Mouse (Mus musculus) layer of hippocampus, adult 2 months (tissue): Measurements from ENCODE around the gene Barhl2. TPM values are rescaled to one million over a fixed set of nuclear protein-coding genes. Genes with fewer than 3 reads are reported as not detected.
A peak's percentile ranks its signal among the peaks of the same experiment; 100 is the strongest.

Experiments used
- DNase-seq, 2 experiments: peaks; one replicate each; pipeline ENCODE4 v3.0.0; 2022; ENCODE audit warnings: low spot score in 2 of 2
- H3K27ac ChIP-seq: fragments of 200-600 bp; 2 replicates; pipeline ENCODE4 v1.8.1; 2022
- H3K4me3 ChIP-seq: fragments of 200-600 bp; 2 replicates; pipeline ENCODE4 v1.8.1; 2022; ENCODE audit warnings: mild to moderate bottlenecking
- CTCF ChIP-seq: fragments of 200-600 bp; conservative IDR thresholded peaks from 2 replicates; pipeline ENCODE4 v1.8.1; 2022; ENCODE audit warnings: antibody characterized with exemption, mild to moderate bottlenecking, moderate library complexity
- total RNA-seq, 2 experiments: library from RNA; stranded (reverse); gene quantifications; 2 replicates each; pipeline ENCODE4 v1.2.3; 2021

The Barhl2 gene
- total RNA-seq, 2 experiments from 2014 or later = not detected

GRCm38 (mm10) chr5:106452686-106453085, 5.3 kb downstream of the Barhl2 start:
- no peak overlapping the region for H3K27ac ChIP-seq
- TF ChIP-seq CTCF = no peak
- no peak for DNase-seq
- no peak overlapping the region for H3K4me3 ChIP-seq

GRCm38 (mm10) chr5:106451681-106452440, 6.1 kb downstream of the Barhl2 start:
- Histone ChIP-seq H3K4me3 (no peak overlapping the region), H3K27ac (no peak overlapping the region)
- DNase-seq = no peak

GRCm38 (mm10) chr5:106450426-106451160, 7.4 kb downstream of the Barhl2 start:
- no peak for DNase-seq
- TF ChIP-seq CTCF = no peak
- Histone ChIP-seq H3K27ac (no peak overlapping the region), H3K4me3 (no peak overlapping the region)

More at GRCm38 (mm10) chr5:106451681-106452440, 6.1 kb downstream of the Barhl2 start:
- no peak for TF ChIP-seq CTCF

GRCm38 (mm10) chr5:106449720-106450425, 8.1 kb downstream of the Barhl2 start:
- TF ChIP-seq CTCF = no peak
- no peak for DNase-seq
- Histone ChIP-seq H3K27ac (no peak overlapping the region), H3K4me3 (no peak overlapping the region)

GRCm38 (mm10) chr5:106448798-106449125, 9.2 kb downstream of the Barhl2 start:
- no peak for DNase-seq
- Histone ChIP-seq H3K4me3 (no peak overlapping the region), H3K27ac (no peak overlapping the region)
- TF ChIP-seq CTCF = no peak

GRCm38 (mm10) chr5:106447951-106448797, 9.8 kb downstream of the Barhl2 start:
- TF ChIP-seq CTCF = no peak
- no peak for DNase-seq
- no peak overlapping the region for H3K27ac ChIP-seq
- H3K4me3 ChIP-seq = no peak overlapping the region

GRCm38 (mm10) chr5:106447091-106447820, 10.7 kb downstream of the Barhl2 start:
- H3K27ac ChIP-seq = no peak overlapping the region
- TF ChIP-seq CTCF = no peak
- no peak overlapping the region for H3K4me3 ChIP-seq
- DNase-seq = no peak

GRCm38 (mm10) chr5:106446593-106446992, 11.4 kb downstream of the Barhl2 start:
- no peak for DNase-seq
- TF ChIP-seq CTCF = no peak
- H3K27ac ChIP-seq = no peak overlapping the region
- no peak overlapping the region for H3K4me3 ChIP-seq

GRCm38 (mm10) chr5:106445681-106446080, 12.3 kb downstream of the Barhl2 start:
- no peak for TF ChIP-seq CTCF
- DNase-seq = no peak
- no peak overlapping the region for H3K4me3 ChIP-seq
- no peak overlapping the region for H3K27ac ChIP-seq

- TF ChIP-seq CTCF = no peak
- Histone ChIP-seq H3K27ac (no peak overlapping the region), H3K4me3 (no peak overlapping the region)
- no peak for DNase-seq
Observed at GRCm38 (mm10) chr5:106438916-106439315, 19.1 kb downstream of the Barhl2 start.

- Histone ChIP-seq H3K4me3 (no peak overlapping the region), H3K27ac (no peak overlapping the region)
- DNase-seq = no peak
- TF ChIP-seq CTCF = no peak
Observed at GRCm38 (mm10) chr5:106426069-106426468, 31.9 kb downstream of the Barhl2 start.

GRCm38 (mm10) chr5:106420871-106421270, 37.1 kb downstream of the Barhl2 start:
- peak; percentile 14 to 25 for DNase-seq
- no peak for TF ChIP-seq CTCF

More at GRCm38 (mm10) chr5:106420871-106421270, 37.1 kb downstream of the Barhl2 start:
- Histone ChIP-seq H3K4me3 (no peak overlapping the region), H3K27ac (no peak overlapping the region)
